Mouse (Mus musculus) liver, embryonic 14 days (tissue): ENCODE data around the gene Fgfr2. TPM values are rescaled to one million over a fixed set of nuclear protein-coding genes. Genes with fewer than 3 reads are reported as not detected.

Experiments
- polyA plus RNA-seq: library from polyadenylated mRNA; depleted of rRNA; stranded (reverse); fragments of >200 nt; gene quantifications from 2 replicates; pipeline ENCODE4 v1.2.3, GENCODE M21; 2012; rRNA removed

Fgfr2 gene
- polyA plus RNA-seq, 1 experiment: 8.9 TPM

Other genes with a start within 250 kb of the Fgfr2 start
- 6.3 and 7.2 TPM in 2 replicates for gene Zranb1, start 192.2 kb downstream of the Fgfr2 start, polyA plus RNA-seq
- gene Ctbp2, start 1.0 kb upstream of the Fgfr2 start, polyA plus RNA-seq: 8.1 and 9.0 TPM in 2 replicates